Mouse (Mus musculus) bone marrow macrophage, adult 2 months (primary cell): Measurements from ENCODE around the gene Olfr747.
"Not testable (repeated sequence)": the region's sequence is repeated elsewhere in the genome, so short reads cannot be mapped to it uniquely, and the experiment has no call there.

Source experiments
- CTCF ChIP-seq: IDR thresholded peaks from 2 replicates; pipeline ENCODE4 v1.5.1; 2012; ENCODE audit warnings: low read depth, mild to moderate bottlenecking, low read length, moderate library complexity
- POLR2A ChIP-seq: IDR thresholded peaks from 2 replicates; pipeline ENCODE4 v1.6.1; 2012; ENCODE audit warnings: mild to moderate bottlenecking, low read depth, low read length, borderline replicate concordance

- not testable (repeated sequence) for TF ChIP-seq POLR2A, CTCF
Measured at GRCm38 (mm10) chr14:50719875-50720274, 26.9 kb upstream of the Olfr747 start.
